Mouse (Mus musculus): Measurements from ENCODE around the gene Sypl2. TPM values are rescaled to one million over a fixed set of nuclear protein-coding genes. Genes with fewer than 3 reads are reported as not detected.

The Sypl2 gene
- total and polyA plus RNA-seq, 2 experiments from 2014 or later = 0.56 to 2.0 TPM

GRCm38 (mm10) chr3:108209946-108210770, 16.3 kb downstream of the Sypl2 start:
- ATAC-seq (ENCODE audit: insufficient read depth, low read depth) = peak; percentile 96
- DNase-seq (ENCODE audit: low spot score) = peak; percentile 98

GRCm38 (mm10) chr3:108209536-108209935, 16.9 kb downstream of the Sypl2 start:
- no peak overlapping the region for H3K27ac ChIP-seq (ENCODE audit: low read depth)
- 7% methylated on average over 8 of the region's 8 CpGs for WGBS
- peaks cover 13% of the 10 kb centered on the region for H3K4me1 ChIP-seq (ENCODE audit: control insufficient read depth, insufficient read depth)
- H3K4me2 ChIP-seq (ENCODE audit: low read depth, low read length) = peak overlapping the region; percentile 95
- ATAC-seq (ENCODE audit: insufficient read depth, low read depth) (no peak), DNase-seq (ENCODE audit: low spot score) (no peak)
- H3K27me3 ChIP-seq (ENCODE audit: control insufficient read depth, insufficient read depth, low read length) = peaks cover 5% of the 10 kb centered on the region; the same call in 1 of the 2 replicates
- H3K4me3 ChIP-seq (ENCODE audit: low read depth, low read length) = peak overlapping the region; percentile 84
- H3K9me3 ChIP-seq (replicated peaks; ENCODE audit: control insufficient read depth, low read length) = no peaks in the 10 kb centered on the region
- no peak for TF ChIP-seq CTCF (IDR thresholded peaks at IDR 0.05; ENCODE audit: low read depth)
- no peak for TF ChIP-seq EP300 (IDR thresholded peaks at IDR 0.05; ENCODE audit: low read depth)
- peak overlapping the region; percentile 75 for H3K9ac ChIP-seq (replicated peaks; ENCODE audit: low read depth, low read length)
- H3K36me3 ChIP-seq (replicated peaks; ENCODE audit: control insufficient read depth, insufficient read depth, low read length) = peaks cover 20% of the 10 kb centered on the region

More at GRCm38 (mm10) chr3:108209946-108210770, 16.3 kb downstream of the Sypl2 start:
- H3K9me3 ChIP-seq (replicated peaks; ENCODE audit: control insufficient read depth, low read length) = no peaks in the 10 kb centered on the region
- H3K4me1 ChIP-seq (ENCODE audit: control insufficient read depth, insufficient read depth) = peaks cover 13% of the 10 kb centered on the region
- H3K4me3 ChIP-seq (ENCODE audit: low read depth, low read length) = peak overlapping the region; percentile 84
- H3K4me2 ChIP-seq (ENCODE audit: low read depth, low read length) = peak overlapping the region; percentile 95
- 1% methylated on average over 58 of the region's 72 CpGs for WGBS
- peaks cover 5% of the 10 kb centered on the region; the same call in 1 of the 2 replicates for H3K27me3 ChIP-seq (ENCODE audit: control insufficient read depth, insufficient read depth, low read length)
- TF ChIP-seq EP300 (IDR thresholded peaks at IDR 0.05; ENCODE audit: low read depth) (no peak), CTCF (IDR thresholded peaks at IDR 0.05; ENCODE audit: low read depth) (no peak)
- H3K9ac ChIP-seq (replicated peaks; ENCODE audit: low read depth, low read length) = peak overlapping the region; percentile 75
- H3K27ac ChIP-seq (ENCODE audit: low read depth) = peak overlapping the region; percentile 91
- H3K36me3 ChIP-seq (replicated peaks; ENCODE audit: control insufficient read depth, insufficient read depth, low read length) = peaks cover 18% of the 10 kb centered on the region

GRCm38 (mm10) chr3:108209001-108209400, 17.4 kb downstream of the Sypl2 start:
- H3K27ac ChIP-seq (ENCODE audit: low read depth) = no peak overlapping the region
- WGBS = 76% methylated on average over 3 of the region's 3 CpGs
- peak overlapping the region; percentile 75; the same call in 1 of the 2 replicates for H3K9ac ChIP-seq (replicated peaks; ENCODE audit: low read depth, low read length)
- peaks cover 13% of the 10 kb centered on the region for H3K4me1 ChIP-seq (ENCODE audit: control insufficient read depth, insufficient read depth)
- ATAC-seq (ENCODE audit: insufficient read depth, low read depth) (no peak), DNase-seq (ENCODE audit: low spot score) (no peak)
- no peaks in the 10 kb centered on the region for H3K9me3 ChIP-seq (replicated peaks; ENCODE audit: control insufficient read depth, low read length)
- TF ChIP-seq CTCF (IDR thresholded peaks at IDR 0.05; ENCODE audit: low read depth) = no peak
- TF ChIP-seq EP300 (IDR thresholded peaks at IDR 0.05; ENCODE audit: low read depth) = no peak
- peaks cover 5% of the 10 kb centered on the region; the same call in 1 of the 2 replicates for H3K27me3 ChIP-seq (ENCODE audit: control insufficient read depth, insufficient read depth, low read length)
- H3K36me3 ChIP-seq (replicated peaks; ENCODE audit: control insufficient read depth, insufficient read depth, low read length) = peaks cover 21% of the 10 kb centered on the region
- no peak overlapping the region for H3K4me3 ChIP-seq (ENCODE audit: low read depth, low read length)
- H3K4me2 ChIP-seq (ENCODE audit: low read depth, low read length) = no peak overlapping the region

- Histone ChIP-seq H3K4me1 (ENCODE audit: control insufficient read depth, insufficient read depth) (peaks cover 13% of the 10 kb centered on the region), H3K9ac (replicated peaks; ENCODE audit: low read depth, low read length) (no peak overlapping the region), H3K27me3 (ENCODE audit: control insufficient read depth, insufficient read depth, low read length) (no peaks in the 10 kb centered on the region), H3K4me3 (ENCODE audit: low read depth, low read length) (no peak overlapping the region), H3K4me2 (ENCODE audit: low read depth, low read length) (no peak overlapping the region), H3K9me3 (replicated peaks; ENCODE audit: control insufficient read depth, low read length) (no peaks in the 10 kb centered on the region), H3K27ac (ENCODE audit: low read depth) (no peak overlapping the region), H3K36me3 (replicated peaks; ENCODE audit: control insufficient read depth, insufficient read depth, low read length) (peaks cover 32% of the 10 kb centered on the region)
- ATAC-seq (ENCODE audit: insufficient read depth, low read depth) (no peak), DNase-seq (ENCODE audit: low spot score) (no peak)
- WGBS = 79% methylated on average over 15 of the region's 15 CpGs
- TF ChIP-seq EP300 (IDR thresholded peaks at IDR 0.05; ENCODE audit: low read depth) (no peak), CTCF (IDR thresholded peaks at IDR 0.05; ENCODE audit: low read depth) (no peak)
Observed at GRCm38 (mm10) chr3:108206731-108207375, 19.6 kb downstream of the Sypl2 start.

GRCm38 (mm10) chr3:108205601-108206000, 20.8 kb downstream of the Sypl2 start:
- Histone ChIP-seq H3K9ac (replicated peaks; ENCODE audit: low read depth, low read length) (no peak overlapping the region), H3K4me2 (ENCODE audit: low read depth, low read length) (no peak overlapping the region), H3K4me3 (ENCODE audit: low read depth, low read length) (no peak overlapping the region), H3K36me3 (replicated peaks; ENCODE audit: control insufficient read depth, insufficient read depth, low read length) (peaks cover 32% of the 10 kb centered on the region), H3K27ac (ENCODE audit: low read depth) (no peak overlapping the region), H3K4me1 (ENCODE audit: control insufficient read depth, insufficient read depth) (peaks cover 9% of the 10 kb centered on the region), H3K9me3 (replicated peaks; ENCODE audit: control insufficient read depth, low read length) (no peaks in the 10 kb centered on the region), H3K27me3 (ENCODE audit: control insufficient read depth, insufficient read depth, low read length) (no peaks in the 10 kb centered on the region)
- ATAC-seq (ENCODE audit: insufficient read depth, low read depth) (no peak), DNase-seq (ENCODE audit: low spot score) (no peak)
- 88% methylated on average over 8 of the region's 8 CpGs for WGBS
- TF ChIP-seq CTCF (IDR thresholded peaks at IDR 0.05; ENCODE audit: low read depth) (no peak), EP300 (IDR thresholded peaks at IDR 0.05; ENCODE audit: low read depth) (no peak)
